Mouse (Mus musculus): ENCODE measurements at regions not wholly inside any gene's neighbourhood (a gene's known extent, or its start where the extent isn't known, plus 50 kb on each side); places are given as distances from the start of the nearest gene placed in this dataset.

GRCm38 (mm10) chr7:72822142-72822541, 515.7 kb upstream of the Mctp2 start:
- H3K4me1 ChIP-seq (ENCODE audit: control insufficient read depth, insufficient read depth, low read length), result no peaks in the 10 kb centered on the region
- TF ChIP-seq CTCF (IDR thresholded peaks at IDR 0.05; ENCODE audit: low read depth, low read length) (no peak), EP300 (IDR thresholded peaks at IDR 0.05; ENCODE audit: insufficient read depth, low read depth, low read length) (no peak), POLR2A (IDR thresholded peaks at IDR 0.05; ENCODE audit: insufficient read depth, low read length) (no peak)
- no peak overlapping the region for H3K9ac ChIP-seq (ENCODE audit: low read depth, poor library complexity, severe bottlenecking)

GRCm38 (mm10) chr7:72826597-72826996, 520.2 kb upstream of the Mctp2 start:
- H3K27me3 ChIP-seq (ENCODE audit: control insufficient read depth, insufficient read depth, low read length, poor library complexity, severe bottlenecking), result no peaks in the 10 kb centered on the region
- H3K4me3 ChIP-seq (ENCODE audit: low read depth, low read length), result no peak overlapping the region
- H3K9me3 ChIP-seq (replicated peaks; ENCODE audit: control insufficient read depth, insufficient read depth, low read length, poor library complexity, severe bottlenecking), result no peaks in the 10 kb centered on the region
- H3K4me1 ChIP-seq (ENCODE audit: control insufficient read depth, insufficient read depth, low read length), result no peaks in the 10 kb centered on the region
- no peak overlapping the region for H3K27ac ChIP-seq (ENCODE audit: insufficient read depth, low read length)
- no peak overlapping the region for H3K9ac ChIP-seq (ENCODE audit: low read depth, poor library complexity, severe bottlenecking)
- no peaks in the 10 kb centered on the region for H3K36me3 ChIP-seq (ENCODE audit: control insufficient read depth, insufficient read depth, low read length, poor library complexity, severe bottlenecking)
- TF ChIP-seq EP300 (IDR thresholded peaks at IDR 0.05; ENCODE audit: insufficient read depth, low read depth, low read length) (no peak), CTCF (IDR thresholded peaks at IDR 0.05; ENCODE audit: low read depth, low read length) (no peak), POLR2A (IDR thresholded peaks at IDR 0.05; ENCODE audit: insufficient read depth, low read length) (no peak)

More at GRCm38 (mm10) chr7:72822142-72822541, 515.7 kb upstream of the Mctp2 start:
- Histone ChIP-seq H3K9me3 (replicated peaks; ENCODE audit: control insufficient read depth, insufficient read depth, low read length, poor library complexity, severe bottlenecking) (no peaks in the 10 kb centered on the region), H3K4me3 (ENCODE audit: low read depth, low read length) (no peak overlapping the region), H3K36me3 (ENCODE audit: control insufficient read depth, insufficient read depth, low read length, poor library complexity, severe bottlenecking) (no peaks in the 10 kb centered on the region), H3K27ac (ENCODE audit: insufficient read depth, low read length) (no peak overlapping the region), H3K27me3 (ENCODE audit: control insufficient read depth, insufficient read depth, low read length, poor library complexity, severe bottlenecking) (no peaks in the 10 kb centered on the region)

- H3K36me3 ChIP-seq (ENCODE audit: control insufficient read depth, insufficient read depth, low read length, poor library complexity, severe bottlenecking), result no peaks in the 10 kb centered on the region
- H3K9me3 ChIP-seq (replicated peaks; ENCODE audit: control insufficient read depth, insufficient read depth, low read length, poor library complexity, severe bottlenecking), result no peaks in the 10 kb centered on the region
- H3K4me3 ChIP-seq (ENCODE audit: low read depth, low read length), result no peak overlapping the region
- no peaks in the 10 kb centered on the region for H3K27me3 ChIP-seq (ENCODE audit: control insufficient read depth, insufficient read depth, low read length, poor library complexity, severe bottlenecking)
- H3K27ac ChIP-seq (ENCODE audit: insufficient read depth, low read length), result no peak overlapping the region
- no peaks in the 10 kb centered on the region for H3K4me1 ChIP-seq (ENCODE audit: control insufficient read depth, insufficient read depth, low read length)
- H3K9ac ChIP-seq (ENCODE audit: low read depth, poor library complexity, severe bottlenecking), result no peak overlapping the region
- TF ChIP-seq CTCF (IDR thresholded peaks at IDR 0.05; ENCODE audit: low read depth, low read length), result no peak
Measured at GRCm38 (mm10) chr7:72835423-72835822, 529.0 kb upstream of the Mctp2 start.

- Histone ChIP-seq H3K36me3 (ENCODE audit: control insufficient read depth, insufficient read depth, low read length, poor library complexity, severe bottlenecking) (no peaks in the 10 kb centered on the region), H3K4me3 (ENCODE audit: low read depth, low read length) (no peak overlapping the region), H3K27ac (ENCODE audit: insufficient read depth, low read length) (no peak overlapping the region), H3K9me3 (replicated peaks; ENCODE audit: control insufficient read depth, insufficient read depth, low read length, poor library complexity, severe bottlenecking) (no peaks in the 10 kb centered on the region), H3K4me1 (ENCODE audit: control insufficient read depth, insufficient read depth, low read length) (no peaks in the 10 kb centered on the region), H3K27me3 (ENCODE audit: control insufficient read depth, insufficient read depth, low read length, poor library complexity, severe bottlenecking) (no peaks in the 10 kb centered on the region), H3K9ac (ENCODE audit: low read depth, poor library complexity, severe bottlenecking) (no peak overlapping the region)
- TF ChIP-seq POLR2A (IDR thresholded peaks at IDR 0.05; ENCODE audit: insufficient read depth, low read length) (no peak), EP300 (IDR thresholded peaks at IDR 0.05; ENCODE audit: insufficient read depth, low read depth, low read length) (no peak), CTCF (IDR thresholded peaks at IDR 0.05; ENCODE audit: low read depth, low read length) (no peak)
Measured at GRCm38 (mm10) chr7:72836026-72836425, 529.6 kb upstream of the Mctp2 start.

- no peak overlapping the region for H3K27ac ChIP-seq (ENCODE audit: insufficient read depth, low read length)
Measured at GRCm38 (mm10) chr7:72836457-72836985, 530.1 kb upstream of the Mctp2 start.

GRCm38 (mm10) chr7:72837992-72838655, 531.7 kb upstream of the Mctp2 start:
- Histone ChIP-seq H3K4me1 (ENCODE audit: control insufficient read depth, insufficient read depth, low read length) (no peaks in the 10 kb centered on the region), H3K27me3 (ENCODE audit: control insufficient read depth, insufficient read depth, low read length, poor library complexity, severe bottlenecking) (no peaks in the 10 kb centered on the region), H3K27ac (ENCODE audit: insufficient read depth, low read length) (no peak overlapping the region), H3K9me3 (replicated peaks; ENCODE audit: control insufficient read depth, insufficient read depth, low read length, poor library complexity, severe bottlenecking) (no peaks in the 10 kb centered on the region), H3K9ac (ENCODE audit: low read depth, poor library complexity, severe bottlenecking) (no peak overlapping the region), H3K4me3 (ENCODE audit: low read depth, low read length) (no peak overlapping the region), H3K36me3 (ENCODE audit: control insufficient read depth, insufficient read depth, low read length, poor library complexity, severe bottlenecking) (no peaks in the 10 kb centered on the region)
- TF ChIP-seq EP300 (IDR thresholded peaks at IDR 0.05; ENCODE audit: insufficient read depth, low read depth, low read length) (no peak), CTCF (IDR thresholded peaks at IDR 0.05; ENCODE audit: low read depth, low read length) (no peak), POLR2A (IDR thresholded peaks at IDR 0.05; ENCODE audit: insufficient read depth, low read length) (no peak)

More at GRCm38 (mm10) chr7:72836457-72836985, 530.1 kb upstream of the Mctp2 start:
- Histone ChIP-seq H3K9me3 (replicated peaks; ENCODE audit: control insufficient read depth, insufficient read depth, low read length, poor library complexity, severe bottlenecking) (no peaks in the 10 kb centered on the region), H3K9ac (ENCODE audit: low read depth, poor library complexity, severe bottlenecking) (no peak overlapping the region), H3K4me3 (ENCODE audit: low read depth, low read length) (no peak overlapping the region), H3K4me1 (ENCODE audit: control insufficient read depth, insufficient read depth, low read length) (no peaks in the 10 kb centered on the region), H3K36me3 (ENCODE audit: control insufficient read depth, insufficient read depth, low read length, poor library complexity, severe bottlenecking) (no peaks in the 10 kb centered on the region), H3K27me3 (ENCODE audit: control insufficient read depth, insufficient read depth, low read length, poor library complexity, severe bottlenecking) (no peaks in the 10 kb centered on the region)
- TF ChIP-seq CTCF (IDR thresholded peaks at IDR 0.05; ENCODE audit: low read depth, low read length), result no peak
- TF ChIP-seq POLR2A (IDR thresholded peaks at IDR 0.05; ENCODE audit: insufficient read depth, low read length), result no peak
- no peak for TF ChIP-seq EP300 (IDR thresholded peaks at IDR 0.05; ENCODE audit: insufficient read depth, low read depth, low read length)
